Mouse (Mus musculus) ovary, postnatal 10 days (tissue): ENCODE measurements around the gene Ppme1.

Source experiments
- DNase-seq: peaks from one replicate; pipeline ENCODE4 v3.0.0; 2022; ENCODE audit warnings: low spot score

The Ppme1 gene

DNA sequence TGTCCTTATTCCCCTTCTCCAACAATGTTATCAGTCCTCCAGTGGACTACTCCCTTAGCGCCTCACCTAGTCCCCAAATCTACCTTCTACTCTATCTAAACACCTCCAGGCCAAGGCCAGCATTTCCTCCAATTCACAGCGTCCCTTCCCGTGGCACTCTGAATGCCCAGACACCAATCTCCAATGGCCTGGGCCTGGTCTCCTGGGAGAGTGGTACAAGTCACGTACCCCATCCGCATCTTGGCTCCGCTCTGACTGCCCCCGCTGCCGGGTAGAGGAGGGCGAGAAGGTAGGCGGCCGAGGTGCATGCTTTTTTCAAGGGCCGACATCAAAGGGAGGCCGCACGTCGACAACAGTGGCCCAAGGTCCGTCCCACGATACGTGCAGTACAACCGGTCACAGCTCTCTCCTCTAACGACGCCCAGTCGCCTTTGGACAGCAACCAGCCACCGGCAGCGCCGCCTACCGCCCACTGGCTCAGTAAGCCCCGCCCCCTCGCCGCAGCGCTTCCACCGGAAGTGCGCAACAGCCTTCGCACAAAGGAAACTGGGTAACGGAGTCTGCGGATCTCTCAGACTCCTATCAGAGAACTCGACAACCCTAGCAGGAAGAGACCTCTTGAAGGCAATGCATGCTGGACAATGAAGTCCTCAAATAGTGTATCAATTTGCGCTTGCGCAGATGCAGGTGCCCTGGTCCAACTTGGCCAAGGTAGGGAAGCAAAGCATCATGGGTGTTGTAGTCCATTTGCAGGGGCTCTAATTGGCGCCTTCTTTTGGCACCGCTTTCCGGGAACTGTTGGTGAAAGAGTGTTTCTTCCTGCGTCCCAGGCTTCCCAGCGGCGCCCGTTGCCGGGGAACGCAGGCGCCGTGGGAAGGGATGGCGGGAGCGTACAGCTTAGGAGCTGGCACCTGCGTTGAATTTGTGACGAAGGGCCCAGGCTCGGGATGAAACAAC is at the start of gene Ppme1, which contains the start of gene C2cd3:
Ppme1 (minus strand) TSS at position 813 of the 957 bp plus-strand sequence.
C2cd3 (plus strand) TSS at position 739 of the 957 bp plus-strand sequence.
- peak; percentile 93 for DNase-seq

DNA sequence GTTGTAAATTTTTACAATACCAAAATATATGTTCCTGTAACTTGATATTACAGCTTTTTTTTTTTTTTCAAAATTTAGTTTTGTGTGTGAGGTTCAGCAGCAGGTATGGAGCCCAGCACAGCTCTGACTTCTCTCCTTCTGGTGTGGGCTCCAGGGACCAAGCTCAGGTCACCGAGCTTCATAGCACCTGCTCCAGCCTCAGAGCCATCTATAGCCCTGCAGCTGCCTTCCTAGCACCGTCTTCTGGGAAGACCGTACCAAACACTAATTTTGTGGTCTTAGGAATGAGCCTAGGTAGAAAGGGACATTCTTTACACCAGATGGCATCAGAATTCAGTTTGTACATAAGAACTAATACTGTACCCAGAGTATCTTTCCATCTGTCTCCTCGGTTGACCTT is 36.6 kb upstream of the Ppme1 start:
- DNase-seq, result no peak

DNA sequence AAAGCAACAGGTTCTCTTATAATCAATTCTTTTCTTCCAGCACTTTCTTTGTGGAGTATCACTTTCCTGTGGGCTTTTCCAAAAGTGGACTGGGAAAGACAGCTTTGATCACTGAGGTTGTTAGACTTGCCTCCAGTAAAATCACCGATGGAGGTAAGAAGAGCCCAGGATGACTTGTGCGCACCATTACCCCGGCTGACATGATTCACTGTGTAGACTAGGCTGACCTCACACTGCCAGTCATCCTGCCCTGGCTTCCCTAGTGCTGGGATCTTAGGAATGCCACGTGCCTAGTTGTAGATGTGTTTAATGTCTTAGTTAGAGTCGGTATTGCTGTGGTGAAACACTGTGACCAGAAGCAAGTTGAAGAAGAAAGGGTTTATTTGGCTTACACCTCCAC is 35.6 kb upstream of the Ppme1 start:
- DNase-seq, result no peak

DNA sequence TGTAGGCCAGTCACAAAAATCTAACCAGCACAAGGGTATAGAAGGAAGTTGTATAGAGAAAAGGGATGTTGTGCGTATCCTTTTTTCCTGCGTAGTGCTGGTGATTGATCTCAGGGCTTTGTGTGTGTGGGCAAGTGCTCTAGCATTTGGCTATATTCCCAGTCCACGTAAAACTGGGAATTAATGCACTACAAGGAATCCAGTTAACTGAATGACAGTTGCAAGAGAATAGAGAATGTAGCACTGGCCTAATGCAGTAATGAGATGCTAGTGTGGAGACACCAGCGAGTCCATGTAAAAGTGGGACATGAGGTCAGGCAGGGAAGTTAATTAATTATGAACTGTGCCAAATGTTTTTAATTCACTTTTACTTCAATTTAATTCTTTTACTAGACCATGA is 30.6 kb upstream of the Ppme1 start:
- DNase-seq, result no peak

DNA sequence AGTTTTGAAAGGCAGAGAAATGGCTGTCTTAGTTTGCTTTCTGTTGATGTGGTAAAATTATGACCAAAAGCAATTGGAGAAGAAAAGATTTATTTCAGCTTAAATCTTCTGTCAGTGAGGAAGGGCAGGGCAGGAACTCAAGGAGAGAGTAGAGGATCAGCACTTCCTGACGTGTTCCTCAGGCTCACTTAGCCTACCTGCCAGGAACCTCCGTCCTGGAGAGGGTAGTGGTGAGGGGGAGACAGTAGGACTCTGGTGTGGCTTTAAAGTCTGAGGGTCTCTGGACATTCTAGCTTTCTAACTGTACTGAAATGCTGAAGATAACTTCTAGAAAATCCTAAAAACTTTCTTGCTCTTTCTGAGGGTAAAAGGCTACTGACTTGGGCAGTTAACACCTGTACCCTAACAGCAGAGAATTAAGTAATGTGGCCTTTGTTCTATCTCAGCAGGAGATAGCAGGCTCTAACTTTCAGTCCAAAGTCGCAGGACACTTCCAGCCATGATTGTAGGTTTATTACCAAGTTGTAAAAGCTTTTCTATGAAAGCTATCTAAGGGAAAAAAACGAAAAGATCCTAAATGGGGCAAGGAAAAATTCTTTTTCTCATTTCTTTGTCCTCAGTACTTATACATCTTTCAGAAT is 28.9 kb upstream of the Ppme1 start:
- no peak for DNase-seq

DNA sequence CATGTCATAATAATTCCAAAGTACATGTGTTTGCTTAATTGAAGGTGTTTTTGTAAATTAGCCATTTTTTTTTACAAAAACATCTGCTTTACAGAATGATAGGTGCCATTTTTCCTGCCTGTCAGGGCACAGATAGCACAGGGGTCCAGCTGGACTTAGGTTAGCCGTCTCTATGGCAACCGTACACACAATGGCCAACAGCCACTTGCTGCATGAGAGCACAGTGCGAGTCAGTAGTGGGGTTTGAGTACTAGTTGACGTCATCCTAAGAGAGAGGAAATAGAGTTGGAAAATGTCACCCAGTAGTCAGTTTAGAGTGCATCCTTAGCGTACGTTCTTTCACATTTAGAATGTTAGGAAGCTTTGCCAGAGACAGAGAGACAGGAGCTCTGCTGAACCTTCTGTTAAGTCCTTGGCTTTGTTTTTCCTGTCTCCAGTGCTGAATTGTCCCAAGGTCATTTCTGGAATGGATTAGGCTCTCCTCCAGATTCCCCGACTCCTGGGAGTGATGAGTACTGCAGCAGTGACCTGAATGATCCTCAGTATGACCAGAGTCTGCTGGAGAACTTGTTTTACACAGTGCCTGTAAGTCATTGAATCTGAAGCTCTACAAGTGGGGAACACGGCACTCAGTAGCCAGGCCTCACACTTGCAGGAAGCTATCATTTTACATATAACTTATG is 27.3 kb upstream of the Ppme1 start:
- DNase-seq, result no peak

DNA sequence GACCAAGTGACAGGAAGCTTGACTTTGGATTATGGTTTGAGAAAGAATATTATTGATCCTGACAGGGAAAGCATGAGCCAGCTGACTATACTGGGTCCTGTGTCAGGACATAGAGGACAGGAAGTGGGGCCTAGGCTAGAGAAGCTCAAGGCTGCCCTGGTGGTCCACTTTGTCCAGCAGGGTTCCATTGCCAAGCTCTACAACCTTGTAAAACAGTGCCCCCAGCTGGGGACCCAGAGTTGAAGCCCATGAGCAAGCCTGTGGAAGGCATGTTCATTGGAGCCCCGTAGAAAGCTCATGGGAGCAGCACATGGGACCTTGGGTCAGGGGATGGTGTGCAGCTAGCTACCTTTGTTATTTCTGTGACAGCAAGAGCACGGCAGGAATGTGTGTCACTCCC is 20.2 kb upstream of the Ppme1 start:
- DNase-seq, result no peak

DNA sequence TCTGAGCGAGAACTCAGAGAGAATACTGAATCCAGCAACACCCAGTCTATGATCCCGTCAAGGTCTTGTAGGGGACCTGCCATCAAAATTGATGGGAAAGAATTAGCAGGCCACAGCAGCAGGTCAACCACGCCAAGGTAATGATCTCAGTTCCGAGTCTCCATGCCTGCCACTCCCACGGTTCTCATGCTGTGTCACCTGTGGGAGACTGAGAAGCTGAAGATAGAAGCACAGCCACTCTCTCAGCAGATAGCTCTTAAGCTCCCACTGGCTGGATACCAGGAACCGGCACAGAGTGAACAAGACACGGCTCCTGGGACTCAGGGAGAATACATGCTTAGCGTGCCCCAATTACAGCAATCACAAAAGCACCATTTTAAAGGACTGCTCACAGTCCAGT is 18.1 kb upstream of the Ppme1 start:
- no peak for DNase-seq

DNA sequence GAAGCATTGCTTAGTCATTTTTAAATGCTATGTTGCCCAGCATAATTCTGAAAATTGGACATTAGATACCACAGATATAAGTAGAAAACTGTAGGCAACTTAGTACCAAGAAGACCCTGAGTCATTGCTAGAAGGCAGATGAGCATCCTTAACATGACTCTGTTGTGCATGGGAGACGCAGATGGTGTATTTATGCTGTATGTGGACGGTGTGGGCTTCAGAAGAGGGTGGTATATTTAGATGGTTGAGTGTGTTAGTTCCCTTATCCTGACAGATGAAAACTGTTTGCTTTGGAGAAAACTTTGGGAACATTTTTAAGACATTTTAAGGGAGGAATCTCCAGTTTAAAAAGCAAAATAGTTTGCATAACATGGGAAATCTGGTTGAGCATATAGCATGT is 16.1 kb upstream of the Ppme1 start:
- no peak for DNase-seq

DNA sequence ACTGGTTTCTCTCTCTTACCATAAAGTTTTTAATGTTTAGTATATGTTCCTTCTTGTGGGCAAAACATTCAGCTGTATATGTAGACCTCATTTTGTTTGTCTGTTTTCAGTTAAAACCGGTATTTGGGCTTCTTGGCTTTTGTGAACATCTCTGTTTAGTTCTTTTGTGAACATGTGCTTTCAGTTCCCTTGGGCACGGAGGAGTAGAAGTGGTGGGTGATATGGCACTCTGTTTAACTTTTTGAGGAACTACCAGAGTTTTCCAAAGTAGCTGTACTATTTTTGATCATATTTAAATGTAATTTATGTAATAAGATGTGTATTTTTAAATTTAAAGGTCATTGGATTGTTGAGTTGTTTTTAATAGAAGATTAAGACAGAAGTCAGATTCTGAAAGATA is 11.1 kb upstream of the Ppme1 start:
- DNase-seq, result no peak

DNA sequence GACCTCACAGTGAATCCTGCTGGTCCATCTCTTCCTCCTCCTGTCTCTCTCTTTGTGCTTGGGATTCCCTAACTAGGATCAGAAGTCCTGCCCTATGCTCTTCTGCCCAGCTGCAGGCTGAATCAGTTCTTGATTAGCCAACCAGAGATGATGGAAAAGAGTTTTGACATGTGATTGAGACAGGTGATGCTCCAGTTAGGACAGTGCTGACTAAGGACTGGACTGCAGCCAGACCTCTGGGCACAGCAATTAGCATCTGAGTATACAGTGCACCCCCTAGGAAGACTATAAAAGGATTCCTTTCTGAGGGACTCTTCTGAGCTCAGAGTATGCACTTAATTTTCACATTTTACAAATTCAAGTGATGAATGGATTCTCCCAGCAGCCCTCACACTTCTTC is 9.1 kb upstream of the Ppme1 start:
- no peak for DNase-seq

DNA sequence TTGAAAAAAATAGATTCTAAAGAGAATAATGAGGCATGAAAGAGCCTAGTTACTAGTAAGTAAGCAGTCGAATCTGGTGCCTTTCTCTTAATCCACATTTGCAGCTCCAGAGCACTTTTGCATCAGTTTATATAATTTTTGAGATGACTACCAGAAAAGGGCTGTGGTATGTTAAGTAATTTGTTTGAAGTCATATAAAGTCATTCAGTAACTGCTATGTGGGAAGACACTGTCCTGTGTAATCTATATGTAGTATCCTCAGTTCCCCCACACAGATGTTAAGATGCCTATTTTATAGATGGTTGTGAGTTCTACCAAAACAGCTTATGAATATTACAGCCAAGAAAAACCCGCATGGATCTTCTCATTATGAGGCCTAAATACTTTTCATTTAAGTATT is 6.2 kb upstream of the Ppme1 start:
- no peak for DNase-seq

DNA sequence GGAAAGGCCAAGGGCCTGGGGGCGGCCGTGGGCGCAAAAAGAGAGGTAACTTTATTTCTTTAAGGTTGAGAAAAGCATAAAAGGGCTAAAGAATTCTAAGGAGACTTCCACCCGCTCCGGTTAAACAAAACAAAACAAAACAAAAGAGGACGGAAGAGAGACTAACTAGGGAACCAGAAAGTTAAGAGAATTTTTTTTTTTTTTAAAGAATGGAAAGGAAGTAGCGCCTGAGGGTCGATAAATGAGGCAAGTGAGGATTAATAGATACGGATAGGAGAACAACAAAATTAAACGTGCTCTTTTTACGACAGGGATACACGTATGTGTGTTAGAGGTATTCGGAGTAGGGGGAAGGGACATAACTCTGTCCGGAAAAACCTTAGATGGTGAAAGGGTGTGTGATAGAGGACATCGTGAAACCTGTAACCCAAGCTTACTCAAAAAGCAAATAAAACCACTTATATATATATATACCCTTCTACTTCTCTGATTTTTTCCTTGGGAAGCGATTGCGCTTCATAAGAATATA is 409 bp upstream of the Ppme1 start:
- no peak for DNase-seq

DNA sequence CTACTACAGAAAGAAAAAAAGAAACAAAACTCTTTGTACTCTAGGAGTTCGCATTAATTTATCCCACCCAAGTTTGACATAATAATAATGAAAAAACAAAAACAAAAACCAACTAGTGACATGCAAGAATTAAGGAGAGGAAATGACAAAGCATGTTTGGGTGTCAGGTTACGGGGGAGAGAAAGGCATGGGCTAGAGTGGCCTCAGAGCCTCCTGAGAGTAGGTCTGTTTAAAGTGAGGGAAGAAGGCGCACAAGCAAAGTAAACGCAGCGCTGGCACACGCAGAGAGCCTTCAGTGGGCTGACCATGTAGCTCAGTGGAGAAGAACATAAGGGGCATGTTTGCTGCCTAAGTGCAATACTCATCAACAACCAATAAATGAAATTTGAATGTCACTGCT is 7.2 kb downstream of the Ppme1 start:
- no peak for DNase-seq

DNA sequence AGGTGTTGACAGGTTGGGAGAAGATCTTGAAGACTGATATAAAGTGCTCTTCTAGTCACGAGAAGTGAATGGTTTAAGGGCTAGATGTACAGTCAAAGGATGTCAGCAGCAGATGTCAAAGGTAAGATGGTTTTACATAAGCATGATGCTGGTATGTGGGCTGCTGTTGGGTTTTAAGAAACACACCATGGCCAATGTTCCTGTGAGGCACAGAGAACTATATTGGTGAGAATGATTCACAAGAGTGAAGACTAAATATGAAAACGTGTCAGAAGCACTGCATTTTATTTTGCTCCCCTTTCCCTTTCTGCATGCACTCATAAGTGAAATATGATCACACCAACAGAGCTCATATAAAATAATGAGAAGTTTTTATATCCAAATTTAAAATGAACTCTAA is 8.9 kb downstream of the Ppme1 start:
- no peak for DNase-seq

DNA sequence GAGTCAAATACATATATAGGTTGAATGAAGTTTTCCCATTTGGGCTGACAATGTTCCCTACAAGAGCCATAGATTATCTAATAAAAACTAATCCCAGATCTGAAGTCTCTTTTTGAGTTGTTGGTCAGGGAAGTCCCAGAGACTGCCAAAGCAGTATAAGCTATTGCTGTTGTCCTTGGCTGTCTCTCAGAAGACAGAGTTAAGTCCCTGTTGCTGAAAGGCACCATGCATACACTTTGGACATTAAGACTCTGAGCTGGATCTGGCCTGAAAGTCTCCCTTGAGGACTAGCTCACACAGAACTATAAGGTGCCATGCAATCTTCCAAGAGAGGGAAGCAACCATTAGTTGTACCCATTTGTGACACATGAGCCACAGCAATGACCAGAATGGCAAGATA is 14.3 kb downstream of the Ppme1 start:
- DNase-seq, result no peak

DNA sequence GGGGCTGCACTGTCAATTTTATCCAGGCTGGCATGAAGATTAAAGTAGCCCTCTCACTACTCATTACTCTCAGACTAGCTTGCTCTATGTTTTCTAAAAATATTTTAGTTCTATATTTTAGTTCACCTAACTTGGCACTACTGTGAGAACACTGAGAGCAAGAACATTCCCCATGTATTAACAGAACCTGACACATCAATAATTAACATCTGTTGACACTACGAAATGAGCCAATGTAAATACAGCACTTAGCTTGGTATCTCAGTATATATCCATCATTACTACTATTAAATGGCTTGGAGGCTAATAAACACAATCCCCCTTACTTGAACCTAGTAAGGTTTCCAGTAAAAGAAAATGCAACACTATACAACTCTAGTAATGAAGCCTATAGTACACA is 15.3 kb downstream of the Ppme1 start:
- DNase-seq, result no peak

DNA sequence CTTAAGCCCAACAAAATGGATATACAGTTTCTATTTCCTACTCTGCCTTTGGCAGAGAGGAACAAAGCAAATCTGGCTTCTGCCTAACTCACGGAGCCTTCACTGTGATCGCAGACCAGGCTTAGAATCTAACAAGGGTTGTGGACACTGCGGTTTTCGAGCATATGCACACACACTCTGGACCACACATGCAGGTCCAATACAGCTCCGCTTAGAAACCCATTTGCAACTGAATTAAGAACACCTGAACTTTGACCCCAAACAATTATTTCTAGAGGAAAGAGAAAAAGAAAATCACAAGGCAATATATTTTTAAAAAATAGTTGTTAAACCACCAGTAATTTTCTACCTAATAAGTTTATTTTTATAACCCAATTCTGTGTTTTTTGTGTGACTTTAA is 15.8 kb downstream of the Ppme1 start:
- DNase-seq, result no peak

DNA sequence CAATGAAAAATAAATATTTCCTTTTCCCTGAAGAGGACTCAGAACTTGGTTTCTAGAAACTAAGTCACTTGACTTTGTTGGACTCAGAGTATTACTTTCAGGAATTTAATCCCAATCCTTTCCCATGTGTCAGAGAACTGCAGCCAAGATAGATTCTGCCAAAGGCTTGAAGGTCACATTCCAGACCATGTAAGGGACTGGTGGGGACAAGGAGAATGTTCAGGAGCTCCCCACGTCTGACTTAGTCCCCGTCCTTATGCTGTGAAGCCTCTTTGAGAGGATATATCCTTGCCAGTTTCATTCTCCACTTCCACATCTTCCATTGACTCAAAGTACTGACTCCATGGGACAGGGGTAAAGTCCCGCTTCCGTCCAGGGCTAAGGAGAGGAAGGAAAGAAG is 17.1 kb downstream of the Ppme1 start:
- DNase-seq, result no peak

DNA sequence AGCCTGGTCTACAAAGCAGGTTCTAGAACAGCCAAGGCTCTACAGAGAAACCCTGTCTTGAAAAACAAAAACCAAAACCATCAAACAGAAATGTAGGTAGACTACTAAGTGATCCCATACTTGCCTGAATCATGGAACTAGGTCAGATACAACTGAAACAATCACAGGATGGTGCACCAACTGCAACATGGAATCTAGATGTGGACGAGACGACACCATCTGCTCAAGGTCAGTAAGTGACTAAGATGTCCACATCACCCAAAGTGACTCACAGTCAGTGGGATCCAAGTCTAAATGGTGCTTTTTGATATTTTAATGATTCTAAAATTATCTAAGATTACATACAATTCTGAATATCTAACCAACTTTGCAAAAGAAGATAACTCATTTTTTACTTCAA is 36.2 kb downstream of the Ppme1 start:
- DNase-seq, result no peak

DNA sequence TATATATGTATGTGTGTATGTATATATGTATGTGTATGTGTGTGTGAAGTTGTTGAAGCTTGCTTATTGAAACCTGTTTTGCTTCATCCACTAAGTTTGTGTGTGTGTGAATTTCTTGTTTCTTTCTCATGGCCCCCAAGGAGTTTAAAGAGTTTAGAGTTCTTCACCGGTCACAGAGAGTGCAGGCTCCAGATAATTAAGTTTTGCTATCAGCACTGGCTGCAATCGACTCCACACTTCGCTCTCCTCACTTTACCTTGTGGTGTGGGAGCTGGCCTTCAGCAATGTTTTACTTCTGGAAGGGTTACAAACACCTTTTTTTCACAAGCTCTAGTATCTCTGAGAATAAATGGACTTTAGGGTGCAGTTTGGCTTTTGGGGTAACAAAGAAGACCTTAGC is 40.8 kb downstream of the Ppme1 start:
- DNase-seq, result no peak

DNA sequence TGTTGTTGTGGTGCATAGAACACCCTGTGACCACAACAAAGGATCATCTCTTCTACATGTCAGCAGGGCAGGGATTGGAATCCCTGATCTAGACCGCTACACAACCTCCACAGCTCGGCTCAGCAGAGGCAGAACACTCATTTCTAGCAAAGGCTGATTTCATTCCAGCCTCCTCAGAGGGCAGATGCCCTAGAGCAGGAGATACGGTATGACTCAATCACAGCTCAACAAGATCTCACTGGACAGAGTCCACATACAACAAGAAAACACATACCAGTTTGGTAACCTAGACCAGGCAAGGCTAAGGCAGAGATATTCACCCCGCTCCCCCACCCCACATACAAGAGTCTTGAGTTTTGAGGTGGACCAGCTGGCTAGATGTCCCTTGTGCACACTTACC is 43.5 kb downstream of the Ppme1 start:
- DNase-seq, result no peak

DNA sequence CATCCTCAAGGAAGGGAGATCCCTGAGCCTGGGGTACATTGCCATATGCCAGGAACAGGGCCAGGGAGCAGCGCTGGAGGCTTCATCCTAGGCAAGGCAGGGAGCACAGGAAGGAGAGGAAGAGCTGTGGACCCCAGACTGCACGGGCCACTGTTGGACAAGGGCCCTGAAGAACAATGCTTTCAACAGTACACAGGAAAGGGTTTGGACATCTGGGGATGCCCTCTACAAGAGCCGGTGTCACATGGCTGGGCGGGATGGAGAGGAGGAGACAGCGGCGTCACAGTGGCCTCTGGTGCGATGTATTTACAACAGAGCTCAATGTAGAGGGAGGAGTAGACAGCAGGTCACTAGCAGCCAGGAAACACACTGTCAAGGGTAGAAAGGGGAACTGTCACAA is 44.6 kb downstream of the Ppme1 start:
- no peak for DNase-seq
